Mouse (Mus musculus) ES-E14 (cell line): Measurements from ENCODE around the gene Jpt2.

ENCODE experiments used
- HCFC1 ChIP-seq: IDR thresholded peaks from 2 replicates; pipeline ENCODE4 v1.6.1; 2012; ENCODE audit warnings: low read length, inconsistent platforms, borderline replicate concordance; ENCODE audit not compliant: insufficient read depth
- ZC3H11A ChIP-seq: IDR thresholded peaks from 2 replicates; pipeline ENCODE4 v1.6.1; 2012; ENCODE audit warnings: low read depth, mild to moderate bottlenecking, inconsistent platforms, low read length, borderline replicate concordance

DNA sequence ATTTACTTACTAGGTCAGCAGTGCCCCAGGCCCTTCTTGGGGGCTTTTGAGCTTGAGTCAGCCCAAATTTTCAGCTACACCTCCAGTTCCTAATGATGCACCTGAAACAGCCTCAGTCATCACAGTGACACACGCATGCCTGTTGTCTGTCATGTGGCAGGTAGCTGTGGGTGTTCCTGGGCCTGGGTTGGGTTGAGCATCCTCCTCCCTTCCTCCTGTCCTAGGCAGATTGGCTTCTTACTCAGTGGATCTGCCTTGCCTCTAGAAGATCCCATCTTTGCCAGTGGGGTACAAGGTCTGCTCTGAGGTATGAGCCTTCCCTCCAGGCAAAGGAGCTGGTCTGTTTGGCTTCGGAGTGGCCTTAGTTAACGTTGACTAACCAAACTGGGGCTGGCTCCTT lies 71.6 kb downstream of the Jpt2 start:
- TF ChIP-seq ZC3H11A (no peak), HCFC1 (no peak)
